In genomic region chr3:107571205-107571604, GRCm38 (mm10) we compare ENCODE assay signal across 14 mouse cellular contexts. TPM values are rescaled to one million over a fixed set of nuclear protein-coding genes. Genes with fewer than 3 reads are reported as not detected.
A peak's percentile ranks its signal among the peaks of the same experiment; 100 is the strongest.
DNase-seq lines count a peak whose midpoint lies in the region; ATAC-seq lines count a peak whose summit lies in the region.
"Had no signal": no experiment of that assay in that cellular context is flagged by ENCODE, and none has a peak within 500 bp of the region (broad histone marks: within the 10 kb centered on the region; RNA-seq: fewer than 3 reads in every experiment).

No protein-coding gene starts in this region.

- no peak overlapping the region for H3K4me3 ChIP-seq in kidney, embryonic 15.5 days (replicated peaks)
- H3K4me3 ChIP-seq: embryonic facial prominence, embryonic 10.5 days; heart, embryonic 12.5 days had no signal

- no peaks in the 10 kb centered on the region for H3K9me3 ChIP-seq in kidney, embryonic 15.5 days (replicated peaks)
- H3K9me3 ChIP-seq: embryonic facial prominence, embryonic 10.5 days; heart, embryonic 12.5 days had no signal

- peaks cover 59% of the 10 kb centered on the region for H3K27me3 ChIP-seq in kidney, embryonic 15.5 days

- no peaks in the 10 kb centered on the region for H3K36me3 ChIP-seq in kidney, embryonic 15.5 days
- H3K36me3 ChIP-seq: embryonic facial prominence, embryonic 10.5 days; heart, embryonic 12.5 days had no signal

- H3K27ac ChIP-seq in kidney, embryonic 15.5 days, result no peak overlapping the region
- H3K27ac ChIP-seq: embryonic facial prominence, embryonic 10.5 days had no signal

- intact Hi-C loops in heart, postnatal 10 days (cut with DNase I), result no loop called here

- ATAC-seq in kidney, embryonic 15.5 days (replicated peaks; ENCODE audit: low FRiP score), result no peak
- ATAC-seq in monocyte, adult 5-6 weeks (replicated peaks; ENCODE audit: insufficient number of reproducible peaks, low FRiP score, low TSS enrichment, poor library complexity, severe bottlenecking), result no peak

- no peak overlapping the region for H3K9ac ChIP-seq in kidney, embryonic 15.5 days
- H3K9ac ChIP-seq: heart, embryonic 12.5 days had no signal

- 55% methylated on average over 2 of the region's 2 CpGs for WGBS in kidney, embryonic 15.5 days

- no peak overlapping the region for H3K4me2 ChIP-seq in kidney, embryonic 15.5 days
- H3K4me2 ChIP-seq: heart, embryonic 12.5 days had no signal

- no peaks in the 10 kb centered on the region for H3K4me1 ChIP-seq in kidney, embryonic 15.5 days

- peak; percentile 5 for DNase-seq in kidney, adult 9 months
- DNase-seq in retina, embryonic 14.5 days (ENCODE audit: low spot score), result peak; percentile 30
- no peak for DNase-seq in retina, postnatal 1 day
- DNase-seq in ZHBTc4 (ENCODE audit: low read depth, low spot score), result peak; percentile 45
- DNase-seq in testis, postnatal 14 days (ENCODE audit: low spot score), result no peak
- DNase-seq in heart, postnatal 10 days, result no peak
- DNase-seq: cerebellum, adult 18-20 months; left cerebral cortex, postnatal 4 days; lung, postnatal 10 days had no signal

RNA-seq across cellular contexts. Expression of gene Ubl4b, which starts 16.3 kb away (rescaled TPM):
- polyA plus RNA-seq in kidney, embryonic 15.5 days (2015; fragmentation: Nextera tagmentation; extraction: Ambion mirVana), result not detected in 2 replicates
- not detected in 3 replicates for total RNA-seq in monocyte, adult 5-6 weeks (2017)
- total RNA-seq in heart, postnatal 10 days (2021), result not detected
- total RNA-seq: layer of hippocampus, adult 18-20 months had no signal
- polyA plus RNA-seq: heart, embryonic 12.5 days had no signal

RNA-seq across cellular contexts. Expression of gene Alx3, which starts 23.6 kb away (rescaled TPM):
- polyA plus RNA-seq in kidney, embryonic 15.5 days (2015; fragmentation: Nextera tagmentation; extraction: Ambion mirVana), result 0.10 and 0.19 TPM in 2 replicates
- total RNA-seq in monocyte, adult 5-6 weeks (2017), result not detected in 3 replicates
- total RNA-seq in heart, postnatal 10 days (2021), result under 1 TPM in 1 of 2 experiments, not detected in 1; 0.12 TPM

RNA-seq across cellular contexts. Expression of gene Slc6a17, which starts 53.4 kb away (rescaled TPM):
- 3.3 and 3.6 TPM in 2 replicates for polyA plus RNA-seq in kidney, embryonic 15.5 days (2015; fragmentation: Nextera tagmentation; extraction: Ambion mirVana)
- total RNA-seq in monocyte, adult 5-6 weeks (2017), result not detected in 3 replicates
- total RNA-seq in heart, postnatal 10 days (2021), result 1 to 10 TPM; 1.3 to 1.4 TPM

RNA-seq across cellular contexts. Expression of gene Gm10961, which starts 59.9 kb away (rescaled TPM):
- not detected in 2 replicates for polyA plus RNA-seq in kidney, embryonic 15.5 days (2015; fragmentation: Nextera tagmentation; extraction: Ambion mirVana)
- not detected in 3 replicates for total RNA-seq in monocyte, adult 5-6 weeks (2017)
- not detected for total RNA-seq in heart, postnatal 10 days (2021)
- total RNA-seq: layer of hippocampus, adult 18-20 months; left cerebral cortex, postnatal 4 days had no signal
- polyA plus RNA-seq: embryonic facial prominence, embryonic 10.5 days; heart, embryonic 12.5 days had no signal

Comparison
In these comparisons a context has a peak if more than half of its experiments do, and no peak if none do; other contexts are left out.
1. DNase-seq: peak in kidney, adult 9 months (single experiment), retina, embryonic 14.5 days (single experiment) and ZHBTc4 (single experiment); none in retina, postnatal 1 day (single experiment), testis, postnatal 14 days (single experiment) and heart, postnatal 10 days (0 of 2).